Mouse (Mus musculus) embryonic facial prominence, embryonic 15.5 days (tissue): ENCODE measurements around the gene Adam11. TPM values are rescaled to one million over a fixed set of nuclear protein-coding genes. Genes with fewer than 3 reads are reported as not detected.

Experiments
- ATAC-seq: fragments of 200-750 bp; cut with Nextera tagmentation; 2 replicates; pipeline ENCODE4 v1.8.0; 2017; ENCODE audit warnings: low read depth, moderate TSS enrichment; ENCODE audit not compliant: insufficient number of reproducible peaks, low FRiP score, low TSS enrichment
- H3K27ac ChIP-seq: fragments of 300-500 bp; sonication (generic); replicated peaks from 2 replicates; pipeline ENCODE4 v1.5.1; 2015; ENCODE audit warnings: mild to moderate bottlenecking, inconsistent platforms
- H3K27me3 ChIP-seq: fragments of 300-500 bp; sonication (generic); 2 replicates; pipeline ENCODE4 v1.6.1; 2015; ENCODE audit warnings: inconsistent platforms
- H3K36me3 ChIP-seq: fragments of 300-500 bp; sonication (generic); 2 replicates; pipeline ENCODE4 v1.6.1; 2015; ENCODE audit warnings: mild to moderate bottlenecking, inconsistent platforms
- H3K4me1 ChIP-seq: fragments of 300-500 bp; sonication (generic); 2 replicates; pipeline ENCODE4 v1.6.1; 2015; ENCODE audit warnings: inconsistent platforms
- H3K4me2 ChIP-seq: fragments of 300-500 bp; sonication (generic); replicated peaks from 2 replicates; pipeline ENCODE4 v1.6.1; 2015; ENCODE audit warnings: mild to moderate bottlenecking, inconsistent platforms
- H3K4me3 ChIP-seq: fragments of 300-500 bp; sonication (generic); replicated peaks from 2 replicates; pipeline ENCODE4 v1.5.1; 2015; ENCODE audit warnings: mild to moderate bottlenecking, inconsistent platforms
- H3K9ac ChIP-seq: fragments of 300-500 bp; sonication (generic); 2 replicates; pipeline ENCODE4 v1.6.1; 2015; ENCODE audit warnings: inconsistent platforms
- H3K9me3 ChIP-seq: fragments of 300-500 bp; sonication (generic); replicated peaks from 2 replicates; pipeline ENCODE4 v1.6.1; 2016; ENCODE audit warnings: inconsistent platforms
- WGBS: fragments of 180-500 bp; shearing (Covaris S2); methylation state at CpG from one replicate; pipeline ENCODE4 v1.1.7; 2015; 5-methylcytosine and 5-hydroxymethylcytosine counted together
- polyA plus RNA-seq: library from polyadenylated mRNA; unstranded; fragments of >200 nt; fragmentation: Nextera tagmentation; extraction: Ambion mirVana; gene quantifications from 2 replicates; pipeline ENCODE4 v1.2.1, GENCODE M21; 2015

Gene Adam11
- polyA plus RNA-seq, 1 experiment from 2014 or later = 7.1 TPM

DNA sequence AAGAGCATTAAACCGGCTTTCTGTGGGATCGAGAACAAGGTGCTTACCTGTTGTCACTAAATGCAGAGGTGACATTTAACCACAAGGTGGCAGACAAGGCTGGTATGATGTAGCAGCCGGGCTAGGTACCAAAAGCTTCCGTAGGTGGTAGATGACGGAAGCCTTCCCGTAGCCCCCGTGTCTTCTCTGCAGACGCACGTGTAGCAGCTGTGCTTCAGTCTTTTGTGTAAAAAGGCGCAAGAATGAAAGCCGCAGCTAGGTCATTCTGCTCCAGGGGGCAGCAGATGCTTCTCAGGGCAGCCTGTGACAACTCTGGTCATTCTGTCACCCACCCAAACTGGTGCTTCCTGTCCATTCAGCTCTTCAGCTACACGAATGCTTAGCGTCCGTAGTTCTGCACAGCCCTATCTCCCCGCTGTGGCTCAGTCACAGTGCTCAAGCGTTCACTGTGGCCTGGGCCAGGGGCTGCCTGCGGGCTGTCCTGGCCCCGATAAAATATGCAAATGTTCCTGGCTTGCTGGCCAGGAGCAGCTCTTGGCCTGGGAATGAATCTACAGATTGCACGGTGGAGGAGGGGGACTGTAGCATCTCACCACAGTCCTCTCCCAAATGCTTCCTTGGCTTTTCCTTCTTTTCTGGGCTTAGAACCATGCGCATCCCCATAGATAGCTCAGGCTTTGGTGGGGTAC is 21.8 kb upstream of the Adam11 start:
- no peak overlapping the region for H3K27ac ChIP-seq
- 7% methylated on average over 20 of the region's 20 CpGs for WGBS
- H3K4me2 ChIP-seq = peak overlapping the region; percentile 68
- H3K9ac ChIP-seq = peak overlapping the region; percentile 13; the same call in 1 of the 2 replicates
- peaks cover 10% of the 10 kb centered on the region for H3K27me3 ChIP-seq
- H3K4me1 ChIP-seq = peaks cover 20% of the 10 kb centered on the region
- no peaks in the 10 kb centered on the region for H3K36me3 ChIP-seq
- H3K4me3 ChIP-seq = peak overlapping the region; percentile 34
- H3K9me3 ChIP-seq = no peaks in the 10 kb centered on the region
- no peak for ATAC-seq

GRCm38 (mm10) chr11:102740634-102741033 is 20.6 kb upstream of the Adam11 start:
- Histone ChIP-seq H3K4me2 (no peak overlapping the region), H3K36me3 (no peaks in the 10 kb centered on the region), H3K27me3 (peaks cover 10% of the 10 kb centered on the region), H3K9me3 (no peaks in the 10 kb centered on the region), H3K4me1 (peaks cover 20% of the 10 kb centered on the region), H3K9ac (no peak overlapping the region), H3K4me3 (no peak overlapping the region), H3K27ac (no peak overlapping the region)
- WGBS = 51% methylated on average over 10 of the region's 11 CpGs
- no peak for ATAC-seq

GRCm38 (mm10) chr11:102741129-102741950 is 19.9 kb upstream of the Adam11 start:
- Histone ChIP-seq H3K27me3 (peaks cover 10% of the 10 kb centered on the region), H3K36me3 (no peaks in the 10 kb centered on the region), H3K4me3 (no peak overlapping the region), H3K4me2 (peak overlapping the region; percentile 9; the same call in 1 of the 2 replicates), H3K9me3 (no peaks in the 10 kb centered on the region), H3K27ac (no peak overlapping the region), H3K9ac (no peak overlapping the region), H3K4me1 (peaks cover 20% of the 10 kb centered on the region)
- ATAC-seq = peak; percentile 12; the same call in 1 of the 2 replicates
- 22% methylated on average over 22 of the region's 22 CpGs for WGBS

DNA sequence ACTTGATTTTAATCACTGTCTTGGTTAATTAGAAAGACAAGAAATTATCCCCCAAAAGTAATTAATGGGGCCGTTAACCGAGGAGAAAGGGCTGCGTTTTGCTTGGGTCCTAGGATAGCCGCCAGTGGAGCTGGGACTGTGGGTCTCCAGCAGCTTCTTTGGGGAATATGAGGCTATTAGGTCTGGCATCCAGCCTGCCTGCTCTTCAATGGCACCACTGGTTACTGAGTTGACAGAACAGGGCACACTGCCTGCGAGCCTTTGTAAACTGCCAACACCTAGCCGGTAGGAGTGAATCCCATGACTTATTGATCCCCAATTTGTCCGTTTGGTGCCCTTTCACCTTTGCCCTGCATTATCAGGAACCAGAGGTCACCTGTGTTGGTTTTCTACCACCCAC is 19.2 kb upstream of the Adam11 start:
- no peaks in the 10 kb centered on the region for H3K36me3 ChIP-seq
- 62% methylated on average over 7 of the region's 7 CpGs for WGBS
- peaks cover 9% of the 10 kb centered on the region for H3K27me3 ChIP-seq
- H3K4me3 ChIP-seq = no peak overlapping the region
- H3K9me3 ChIP-seq = no peaks in the 10 kb centered on the region
- no peak overlapping the region for H3K27ac ChIP-seq
- peaks cover 20% of the 10 kb centered on the region for H3K4me1 ChIP-seq
- H3K4me2 ChIP-seq = no peak overlapping the region
- no peak for ATAC-seq
- no peak overlapping the region for H3K9ac ChIP-seq

- Histone ChIP-seq H3K4me2 (no peak overlapping the region), H3K4me1 (peaks cover 20% of the 10 kb centered on the region), H3K36me3 (no peaks in the 10 kb centered on the region), H3K4me3 (no peak overlapping the region), H3K27ac (no peak overlapping the region), H3K9ac (no peak overlapping the region), H3K9me3 (no peaks in the 10 kb centered on the region), H3K27me3 (peaks cover 6% of the 10 kb centered on the region)
- 72% methylated on average over 5 of the region's 5 CpGs for WGBS
- no peak for ATAC-seq
Measured at GRCm38 (mm10) chr11:102742843-102743242, 18.4 kb upstream of the Adam11 start.

GRCm38 (mm10) chr11:102744746-102745145 is 16.5 kb upstream of the Adam11 start:
- H3K27me3 ChIP-seq = no peaks in the 10 kb centered on the region

GRCm38 (mm10) chr11:102747866-102748265 is 13.4 kb upstream of the Adam11 start:
- Histone ChIP-seq H3K4me1 (no peaks in the 10 kb centered on the region), H3K4me3 (no peak overlapping the region), H3K27ac (no peak overlapping the region), H3K36me3 (no peaks in the 10 kb centered on the region), H3K9ac (no peak overlapping the region), H3K27me3 (no peaks in the 10 kb centered on the region), H3K9me3 (no peaks in the 10 kb centered on the region), H3K4me2 (no peak overlapping the region)
- no peak for ATAC-seq
- 53% methylated on average over 1 of the region's 1 CpGs for WGBS

More at GRCm38 (mm10) chr11:102744746-102745145, 16.5 kb upstream of the Adam11 start:
- no peak overlapping the region for H3K27ac ChIP-seq
- H3K9me3 ChIP-seq = no peaks in the 10 kb centered on the region
- H3K4me3 ChIP-seq = no peak overlapping the region
- no peak overlapping the region for H3K4me2 ChIP-seq
- H3K9ac ChIP-seq = no peak overlapping the region
- peaks cover 9% of the 10 kb centered on the region; the same call in 1 of the 2 replicates for H3K4me1 ChIP-seq
- WGBS = 86% methylated on average over 3 of the region's 3 CpGs
- no peaks in the 10 kb centered on the region for H3K36me3 ChIP-seq
- ATAC-seq = no peak

GRCm38 (mm10) chr11:102748381-102748780 is 12.9 kb upstream of the Adam11 start:
- no peaks in the 10 kb centered on the region for H3K36me3 ChIP-seq
- H3K27ac ChIP-seq = no peak overlapping the region
- H3K4me2 ChIP-seq = no peak overlapping the region
- H3K9me3 ChIP-seq = no peaks in the 10 kb centered on the region
- peaks cover 4% of the 10 kb centered on the region; the same call in 1 of the 2 replicates for H3K4me1 ChIP-seq
- ATAC-seq = no peak
- H3K9ac ChIP-seq = no peak overlapping the region
- no peak overlapping the region for H3K4me3 ChIP-seq
- WGBS = 74% methylated on average over 4 of the region's 4 CpGs
- H3K27me3 ChIP-seq = no peaks in the 10 kb centered on the region

- Histone ChIP-seq H3K4me1 (peaks cover 18% of the 10 kb centered on the region), H3K9ac (no peak overlapping the region), H3K36me3 (no peaks in the 10 kb centered on the region), H3K4me2 (no peak overlapping the region), H3K27me3 (no peaks in the 10 kb centered on the region), H3K9me3 (no peaks in the 10 kb centered on the region), H3K4me3 (no peak overlapping the region), H3K27ac (no peak overlapping the region)
- 81% methylated on average over 2 of the region's 2 CpGs for WGBS
- ATAC-seq = no peak
Measured at GRCm38 (mm10) chr11:102749712-102750111, 11.5 kb upstream of the Adam11 start.

DNA sequence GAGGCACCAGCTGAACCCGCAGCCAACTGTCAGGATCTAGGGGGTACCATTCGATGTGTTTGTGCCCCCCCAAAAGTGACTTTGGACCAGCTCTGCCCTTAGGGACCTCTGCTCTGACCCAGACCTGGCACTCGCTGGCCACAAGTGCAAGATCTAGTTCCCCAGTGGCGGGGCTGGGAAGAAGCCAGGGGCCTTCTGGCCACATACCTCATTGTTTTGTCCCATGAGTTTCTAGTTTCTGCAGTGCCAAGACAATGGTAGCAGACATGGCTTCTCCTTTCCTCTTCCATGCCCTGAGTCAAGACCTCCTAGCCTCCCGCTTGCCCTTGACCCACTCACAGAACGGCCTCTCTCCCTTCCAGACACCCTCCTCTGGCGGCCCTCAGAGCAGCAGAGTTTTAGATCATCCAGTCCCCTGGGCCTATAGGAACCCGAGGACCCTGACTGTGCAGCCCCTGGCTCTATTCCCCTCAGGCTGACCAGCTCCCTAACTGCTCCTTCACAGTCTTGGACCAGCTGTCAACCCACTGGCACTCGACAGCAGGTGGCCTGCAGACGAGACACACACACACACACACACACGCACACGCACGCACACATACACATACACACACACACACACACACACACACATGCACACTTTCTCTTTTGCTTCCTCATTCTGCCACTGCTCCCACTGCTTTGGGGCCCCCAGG is 8.2 kb upstream of the Adam11 start:
- Histone ChIP-seq H3K4me3 (no peak overlapping the region), H3K36me3 (no peaks in the 10 kb centered on the region), H3K9me3 (no peaks in the 10 kb centered on the region), H3K4me1 (peaks cover 21% of the 10 kb centered on the region), H3K27me3 (no peaks in the 10 kb centered on the region), H3K9ac (no peak overlapping the region), H3K27ac (no peak overlapping the region; the same call in 1 of the 2 replicates), H3K4me2 (no peak overlapping the region)
- 0 out of 2 replicates have a peak, but pooled peaks have one; percentile 12 for ATAC-seq
- WGBS = 63% methylated on average over 13 of the region's 13 CpGs
